Mouse (Mus musculus) brain, embryonic 14.5 days (tissue): ENCODE results near the gene Hoxd9.

Experiments used
- CTCF ChIP-seq: fragments of 200-500 bp; IDR thresholded peaks from 2 replicates; pipeline ENCODE4 v1.5.1; 2012; ENCODE audit warnings: inconsistent platforms, mild to moderate bottlenecking, moderate library complexity, borderline replicate concordance; ENCODE audit not compliant: insufficient read depth, insufficient read length; ENCODE audit errors: extremely low read depth
- POLR2A ChIP-seq: fragments of 200-500 bp; IDR thresholded peaks from 2 replicates; pipeline ENCODE4 v1.6.1; 2012; ENCODE audit warnings: mild to moderate bottlenecking, inconsistent platforms, borderline replicate concordance; ENCODE audit not compliant: poor library complexity, insufficient read depth, insufficient read length, severe bottlenecking; ENCODE audit errors: extremely low read depth

GRCm38 (mm10) chr2:74684106-74684505, 13.4 kb upstream of the Hoxd9 start:
- no peak for TF ChIP-seq CTCF
- no peak for TF ChIP-seq POLR2A
